Mouse (Mus musculus) frontal cortex, postnatal 10 days (tissue): ENCODE data around the gene Wdr83.

ENCODE experiments used
- DNase-seq, 2 experiments: peaks; one replicate each; pipeline ENCODE4 v3.0.0; 2022; ENCODE audit warnings: low spot score in 2 of 2, mixed read lengths in 1 of 2

Gene Wdr83

DNA sequence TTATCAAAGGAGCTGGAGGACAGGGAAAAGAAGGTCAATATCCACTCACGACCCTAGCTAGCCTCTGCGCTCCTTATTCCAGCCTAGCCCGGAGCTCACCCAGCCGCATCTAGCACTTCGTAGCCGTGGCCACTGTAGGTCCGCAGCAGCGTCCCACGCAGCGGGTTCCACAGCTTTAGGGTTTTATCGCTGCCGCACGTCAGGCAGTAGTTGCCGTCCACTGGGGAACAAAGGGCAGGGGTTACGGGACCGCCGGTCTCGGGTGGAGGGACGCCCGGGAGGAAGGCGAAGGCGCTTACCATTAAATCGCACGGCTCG is 933 bp downstream of the Wdr83 start:
- no peak for DNase-seq

DNA sequence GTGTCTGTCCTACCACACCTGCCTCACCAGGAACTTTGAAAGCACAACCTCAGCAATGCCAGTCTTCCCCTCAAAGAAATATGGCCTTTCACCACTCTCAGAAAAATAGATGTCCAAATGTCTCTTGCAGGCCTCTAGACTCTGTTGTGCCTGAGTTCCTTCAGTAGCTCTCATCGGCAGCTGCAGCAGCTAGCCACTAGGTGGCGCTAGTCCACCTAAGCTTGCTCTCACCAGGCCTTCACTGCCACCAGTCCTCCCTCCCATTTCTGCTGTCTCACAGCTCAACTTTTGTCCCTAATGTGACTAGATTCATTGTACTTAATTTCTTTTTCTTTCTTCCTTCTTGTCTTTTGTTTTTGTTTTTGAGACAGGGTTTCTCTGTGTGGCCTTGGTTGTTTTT is 4.1 kb downstream of the Wdr83 start:
- peak in 1 of 2 experiments; percentile 77 for DNase-seq

DNA sequence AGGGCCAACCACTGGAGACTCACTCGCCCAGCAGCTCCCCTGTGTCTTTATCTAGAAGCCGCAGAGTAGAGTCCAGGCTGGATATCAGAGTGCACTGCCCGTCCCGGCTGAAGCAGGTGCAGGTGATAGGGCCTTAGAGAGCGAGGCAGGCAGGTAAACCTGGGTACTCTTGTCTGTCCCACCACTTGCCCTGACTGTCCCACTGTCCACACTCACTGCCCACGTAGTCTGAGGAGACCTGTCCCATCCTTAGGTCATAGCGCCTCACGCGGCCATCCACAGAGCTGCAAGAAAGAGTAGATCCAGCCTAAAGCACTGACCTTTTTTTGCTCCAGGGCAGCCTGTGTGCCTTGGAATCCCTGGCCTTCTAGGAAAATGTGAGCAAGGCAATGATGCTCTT is 5.1 kb downstream of the Wdr83 start:
- no peak for DNase-seq

DNA sequence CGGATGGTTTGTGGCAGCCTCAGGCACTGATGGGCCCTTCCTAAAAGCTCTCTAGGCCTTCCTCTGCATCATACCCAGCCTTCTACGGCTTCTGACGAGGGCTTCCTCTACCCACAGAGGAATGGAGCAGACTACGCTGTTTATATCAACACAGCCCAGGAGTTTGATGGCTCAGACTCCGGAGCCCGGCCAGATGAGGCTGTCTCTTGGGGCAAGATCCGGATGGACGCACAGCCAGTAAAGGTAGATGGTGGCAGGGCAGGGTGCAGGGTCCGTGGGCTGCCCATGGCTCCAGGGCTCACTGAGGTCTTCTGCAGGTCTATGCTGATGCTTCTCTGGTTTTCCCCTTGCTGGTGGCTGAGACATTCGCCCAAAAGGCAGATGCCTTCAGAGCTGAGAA is 6.5 kb downstream of the Wdr83 start:
- no peak for DNase-seq

DNA sequence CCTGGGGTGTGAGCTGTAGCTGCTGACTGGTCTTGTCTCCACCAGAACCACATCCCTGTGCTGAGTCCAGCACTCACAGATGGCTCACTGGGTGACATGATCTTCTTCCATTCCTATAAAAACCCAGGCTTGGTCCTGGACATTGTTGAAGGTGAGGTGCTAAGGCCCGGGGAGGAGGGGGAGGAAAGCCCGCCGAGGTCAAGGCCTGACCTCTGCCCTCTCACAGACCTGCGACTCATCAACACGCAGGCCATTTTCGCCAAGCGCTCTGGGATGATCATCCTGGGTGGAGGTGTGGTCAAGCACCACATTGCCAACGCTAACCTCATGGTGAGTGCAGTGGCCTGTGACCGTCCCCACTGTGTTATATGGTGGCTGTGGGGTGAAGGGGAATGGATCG is 6.9 kb downstream of the Wdr83 start:
- no peak for DNase-seq

DNA sequence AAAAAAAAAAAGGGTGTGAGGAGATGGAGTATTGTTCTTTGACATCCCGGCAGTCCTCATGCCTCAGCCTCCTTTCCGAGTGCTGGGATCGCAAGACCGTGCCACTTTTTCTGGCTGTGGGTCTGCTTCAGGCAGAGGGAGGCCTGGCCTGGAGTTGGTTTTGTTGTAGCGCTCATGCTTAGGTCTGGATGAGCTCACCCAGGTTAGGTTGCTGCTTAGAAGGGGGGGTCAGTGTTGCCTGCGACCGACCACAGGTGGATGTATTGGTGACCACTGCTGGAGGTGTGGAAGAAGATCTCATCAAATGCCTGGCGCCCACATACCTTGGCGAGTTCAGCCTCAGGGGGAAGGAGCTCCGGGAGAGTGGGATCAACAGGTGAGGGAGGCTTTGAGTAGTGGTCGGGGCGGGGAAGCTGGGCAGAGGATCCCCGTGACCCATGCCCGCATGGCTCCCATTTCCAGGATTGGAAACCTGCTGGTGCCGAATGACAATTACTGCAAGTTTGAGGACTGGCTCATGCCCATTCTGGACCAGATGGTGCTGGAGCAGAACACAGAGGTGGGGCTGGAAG is 8.0 kb downstream of the Wdr83 start:
- no peak for DNase-seq

DNA sequence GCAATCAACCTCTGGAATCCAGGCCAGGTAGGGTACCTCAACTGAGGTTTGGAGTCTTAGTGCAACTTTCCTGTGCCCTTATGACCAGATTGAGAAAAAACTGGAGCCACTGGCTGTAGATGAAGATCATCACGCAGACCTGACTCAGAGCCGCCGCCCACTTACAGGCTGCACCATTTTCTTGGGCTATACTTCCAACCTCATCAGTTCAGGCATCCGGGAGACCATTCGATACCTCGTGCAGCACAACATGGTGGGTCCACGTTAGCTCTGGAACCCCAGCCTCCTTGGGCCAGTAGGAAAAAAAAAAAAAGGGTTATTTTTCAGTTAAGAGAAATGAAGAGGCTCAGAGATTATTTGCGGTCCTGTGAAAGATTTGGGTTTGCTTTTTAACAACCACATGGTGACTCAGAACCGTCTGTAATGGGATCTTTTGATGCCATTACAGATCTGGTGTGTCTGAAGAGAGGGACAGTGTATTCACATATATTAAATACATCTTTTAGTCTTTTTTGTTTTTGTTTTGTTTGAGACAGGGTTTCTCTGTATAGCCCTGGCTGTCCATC is 8.7 kb downstream of the Wdr83 start:
- DNase-seq: no peak

DNA sequence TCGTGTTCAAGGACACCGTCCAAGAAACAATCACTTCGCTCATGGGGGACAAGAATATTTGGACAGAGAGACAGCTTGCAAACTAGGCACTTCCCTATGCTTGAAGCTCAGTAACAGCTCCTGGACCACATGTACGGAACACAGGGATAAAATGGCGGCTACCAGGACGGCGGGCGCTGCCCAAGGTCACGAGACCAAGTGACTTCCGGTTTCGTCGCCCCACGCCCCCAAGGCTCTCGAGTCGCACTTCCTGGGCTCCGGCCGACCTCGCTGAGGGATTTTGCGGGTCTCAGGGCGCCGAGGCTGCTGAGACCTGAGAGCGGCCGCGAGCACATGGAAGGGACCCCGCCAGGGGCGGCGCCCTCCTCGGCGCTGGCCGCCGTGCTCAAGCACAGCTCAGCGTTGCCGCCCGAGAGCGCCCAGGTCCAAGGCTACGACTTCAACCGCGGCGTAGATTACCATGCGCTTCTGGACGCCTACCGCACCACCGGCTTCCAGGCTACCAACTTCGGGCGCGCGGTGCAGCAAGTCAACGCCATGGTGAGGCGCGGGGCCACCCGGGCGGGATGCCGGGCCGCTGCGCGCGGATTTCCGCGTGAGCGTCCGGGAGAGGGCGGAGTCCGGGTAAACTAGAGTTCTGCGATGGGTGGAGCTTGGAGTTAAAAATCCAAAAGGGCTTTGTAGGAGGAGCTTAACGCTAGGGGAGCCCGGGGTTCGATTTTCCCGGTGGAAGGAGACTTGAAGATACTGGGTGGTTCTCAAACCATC is 9.4 kb downstream of the Wdr83 start, which contains the start of gene Dhps:
Dhps (plus strand) TSS at position 244 of the 768 bp plus-strand sequence.
- peak; percentile 88 to 91 for DNase-seq

DNA sequence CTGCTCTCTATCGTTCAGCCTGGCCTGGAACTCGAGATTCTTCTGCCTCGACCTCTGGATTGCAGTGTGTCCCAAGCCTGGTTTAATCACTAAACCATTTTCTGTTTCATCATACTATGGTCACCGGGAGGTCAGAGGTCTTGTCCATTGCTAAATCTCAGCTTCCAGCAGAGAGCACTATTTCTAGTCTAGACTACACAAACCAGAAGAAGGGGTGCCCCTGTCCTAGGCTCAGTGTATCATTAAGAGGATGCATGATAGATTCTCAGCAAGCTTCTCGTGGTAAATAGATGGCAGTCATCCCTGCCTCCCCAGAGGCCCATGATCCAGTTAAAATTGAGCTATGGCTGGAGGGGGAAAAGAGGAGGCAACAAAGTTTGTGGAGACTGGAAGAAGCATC is 10.1 kb downstream of the Wdr83 start:
- DNase-seq: no peak

DNA sequence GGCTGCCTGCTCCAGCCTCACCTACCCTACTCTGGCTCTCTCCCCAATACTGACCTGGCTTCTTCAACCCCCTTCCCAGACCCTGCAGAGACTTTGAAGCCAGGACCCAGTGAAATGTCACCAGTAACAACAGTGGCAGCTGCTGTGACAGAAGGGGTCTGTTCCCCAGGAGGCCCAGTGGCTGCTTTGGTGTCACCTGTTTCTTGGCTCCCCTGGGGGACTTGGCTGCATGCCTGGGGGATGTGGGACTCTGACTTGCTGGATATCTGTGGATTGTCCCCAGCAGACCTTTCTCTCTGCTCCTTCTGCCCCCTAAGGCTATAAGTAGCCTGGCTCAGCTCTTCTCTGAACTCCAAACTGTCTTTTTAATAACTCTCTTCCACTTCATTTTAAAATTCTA is 13.1 kb downstream of the Wdr83 start, which contains the start of gene Gm5741:
Gm5741 (minus strand) TSS at position 1 of the 400 bp plus-strand sequence.
- DNase-seq: no peak

DNA sequence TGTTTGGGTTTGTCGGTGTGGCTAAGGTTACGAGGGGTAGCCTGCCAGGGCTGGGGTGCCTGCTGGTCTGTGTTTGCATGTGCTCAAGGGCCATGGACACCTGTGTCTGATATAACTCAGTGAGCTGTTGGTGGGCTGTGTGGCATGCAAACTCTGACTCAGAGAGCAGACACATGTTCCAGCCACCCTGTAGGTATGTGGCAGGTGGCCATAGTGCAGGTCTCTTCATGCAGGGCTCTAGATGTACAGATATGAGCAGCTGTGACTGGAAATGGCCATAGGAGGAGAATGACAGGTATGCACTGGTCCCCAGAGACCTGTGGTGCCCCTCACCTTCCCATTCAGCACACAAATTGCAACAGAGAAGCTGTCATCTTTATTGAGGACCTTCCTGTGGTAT is 14.0 kb downstream of the Wdr83 start:
- DNase-seq: no peak

DNA sequence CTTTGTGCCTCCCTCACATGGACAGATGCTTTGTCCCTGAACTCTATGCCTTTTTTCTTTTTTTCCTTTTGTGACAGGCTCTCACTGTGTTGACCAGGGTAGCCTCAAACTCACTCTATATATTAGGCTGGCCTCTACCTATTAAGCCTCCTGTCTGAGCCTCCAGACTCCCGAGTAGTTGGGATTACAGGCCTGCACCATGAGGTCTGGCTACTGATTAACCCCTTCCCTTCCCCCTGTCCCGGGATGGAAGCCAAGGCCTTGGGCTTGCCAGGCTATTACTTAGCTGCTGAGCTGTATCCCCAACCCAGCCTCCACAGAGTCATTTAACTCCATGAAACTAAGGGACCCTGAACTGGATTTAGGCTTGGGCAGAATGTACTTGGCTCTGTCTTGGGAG is 15.9 kb downstream of the Wdr83 start:
- DNase-seq: no peak

DNA sequence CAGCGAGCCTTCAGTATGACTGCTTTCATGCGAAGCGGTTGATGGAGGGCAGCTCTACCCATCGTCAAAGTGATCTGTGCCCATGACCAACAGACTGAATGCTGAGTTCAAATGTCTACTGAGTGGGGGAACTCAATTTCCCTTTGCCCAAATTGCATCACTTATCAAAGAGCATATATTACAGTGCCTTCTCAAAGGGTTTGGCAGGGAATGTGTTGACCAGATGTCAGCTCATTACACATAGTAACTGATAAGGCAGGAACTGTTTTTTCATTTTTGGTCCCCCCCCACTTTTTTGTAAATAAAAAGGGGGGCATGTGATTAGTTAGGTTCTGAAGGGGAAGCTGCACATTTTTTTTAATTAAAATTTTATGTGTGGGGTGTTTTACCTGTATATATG is 18.5 kb downstream of the Wdr83 start:
- no peak for DNase-seq

DNA sequence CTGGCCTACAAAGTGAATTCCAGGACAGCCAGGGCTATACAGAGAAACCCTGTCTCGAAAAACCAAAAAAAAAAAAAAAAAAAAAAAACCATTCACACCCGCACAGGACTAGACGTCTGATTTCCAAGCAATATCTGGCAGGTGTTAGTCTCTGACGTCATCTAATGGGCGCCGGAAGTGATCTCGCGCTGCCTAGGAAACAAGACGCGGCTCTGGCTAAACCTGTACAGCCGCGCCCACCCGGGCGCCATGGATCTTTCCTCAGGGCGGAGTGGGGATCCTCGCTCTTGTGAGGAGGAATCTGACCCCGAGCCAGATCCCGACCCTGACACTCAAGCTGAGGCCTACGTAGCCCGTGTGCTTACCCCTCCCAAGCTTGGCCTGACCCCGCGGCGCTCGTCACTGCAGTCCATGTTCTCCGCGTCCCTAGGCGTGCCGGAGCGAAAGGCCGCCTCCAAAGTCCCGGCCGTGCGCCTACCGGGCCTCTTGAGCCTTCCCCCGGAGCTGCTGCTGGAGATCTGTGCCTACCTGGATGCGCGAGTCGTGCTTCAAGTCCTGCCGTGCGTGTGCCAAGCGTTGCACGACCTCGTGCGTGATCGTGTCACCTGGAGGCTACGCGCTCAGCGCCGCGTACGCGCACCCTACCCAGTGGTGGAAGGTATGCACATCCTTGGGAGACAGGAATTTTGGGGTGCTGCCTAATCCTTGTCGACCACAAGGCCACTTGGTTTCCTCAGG is 21.1 kb downstream of the Wdr83 start, which contains the start of gene Fbxw9:
Fbxw9 (plus strand) TSS at position 177 of the 738 bp plus-strand sequence.
- peak; percentile 88 for DNase-seq

DNA sequence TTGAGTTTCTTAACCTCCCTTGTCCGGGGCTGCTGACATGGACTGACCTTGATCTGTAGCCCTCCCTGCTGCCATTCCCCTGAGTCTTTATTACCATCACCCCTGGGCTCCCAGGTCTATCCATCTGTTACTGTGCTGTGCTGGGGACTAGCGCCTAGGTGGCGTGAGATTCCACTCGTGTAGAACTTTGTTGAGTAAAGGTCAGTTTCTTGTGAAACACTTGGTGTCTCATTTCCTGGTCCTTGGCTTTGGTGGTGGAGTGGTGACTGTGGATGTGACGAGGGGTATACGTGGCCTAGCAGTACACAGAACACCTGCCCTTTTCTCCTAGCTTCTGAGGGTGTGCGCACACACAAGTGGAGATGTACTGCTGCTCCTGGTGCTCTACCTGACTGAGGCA is 23.7 kb downstream of the Wdr83 start:
- DNase-seq: no peak

DNA sequence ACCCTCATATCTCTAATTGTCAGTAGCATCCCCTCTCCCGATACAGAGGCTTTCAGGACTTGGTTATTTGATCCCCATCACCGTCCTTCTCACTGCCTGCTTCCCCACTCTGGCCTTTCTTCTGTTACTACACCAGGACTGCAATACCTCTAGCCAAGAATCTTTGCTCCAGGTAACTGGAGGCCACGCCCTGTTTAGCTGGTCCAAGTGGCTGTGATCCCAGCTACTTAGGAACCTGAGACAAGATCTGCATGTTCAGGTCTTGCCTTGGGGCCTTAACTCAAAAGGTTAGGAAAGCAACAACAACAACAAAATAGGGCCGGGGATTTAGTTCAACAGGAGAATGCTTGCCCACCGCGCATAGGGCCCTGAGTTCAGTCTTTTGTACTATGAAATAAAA is 37.5 kb downstream of the Wdr83 start:
- no peak for DNase-seq

DNA sequence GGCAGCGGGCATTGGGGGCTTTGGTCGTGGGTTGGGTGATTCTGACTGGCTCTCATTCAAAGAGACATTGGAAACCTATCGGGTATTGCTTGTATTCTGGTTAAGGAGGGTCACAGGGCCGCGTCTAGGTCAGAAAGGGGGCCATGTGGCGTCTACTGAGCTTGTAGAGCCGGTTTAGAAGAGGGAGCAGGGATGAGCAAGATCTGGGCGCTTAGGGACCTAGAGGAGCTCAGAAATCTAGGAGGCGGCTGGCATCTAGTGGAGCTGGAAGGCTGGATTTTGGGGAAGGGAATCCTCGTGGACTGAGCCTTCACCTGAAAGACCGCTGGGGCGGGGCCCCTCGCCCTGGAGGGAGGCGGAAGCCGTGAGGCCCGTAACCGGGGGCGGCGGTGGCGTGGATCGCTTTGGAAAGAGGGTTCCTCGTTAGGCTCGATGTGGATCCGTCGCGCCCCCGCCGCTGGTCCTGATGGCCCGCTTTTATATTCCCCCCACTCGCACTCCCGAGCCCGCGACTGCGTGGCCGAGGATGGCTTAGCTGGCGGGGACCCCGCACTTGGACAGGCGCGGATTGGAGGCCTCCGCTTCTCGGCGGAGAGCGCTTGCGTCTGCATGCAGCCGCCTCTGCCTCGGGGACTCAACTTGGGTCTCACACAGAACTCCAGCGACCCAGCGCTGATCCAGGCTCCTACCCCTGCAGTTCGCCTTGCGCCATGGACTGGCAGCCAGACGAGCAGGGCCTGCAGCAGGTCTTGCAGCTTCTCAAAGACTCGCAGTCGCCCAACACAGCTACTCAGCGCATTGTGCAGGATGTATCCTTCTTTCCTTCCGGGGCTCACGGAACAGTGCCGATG is 43.2 kb downstream of the Wdr83 start:
- peak in 1 of 2 experiments; percentile 52 for DNase-seq

DNA sequence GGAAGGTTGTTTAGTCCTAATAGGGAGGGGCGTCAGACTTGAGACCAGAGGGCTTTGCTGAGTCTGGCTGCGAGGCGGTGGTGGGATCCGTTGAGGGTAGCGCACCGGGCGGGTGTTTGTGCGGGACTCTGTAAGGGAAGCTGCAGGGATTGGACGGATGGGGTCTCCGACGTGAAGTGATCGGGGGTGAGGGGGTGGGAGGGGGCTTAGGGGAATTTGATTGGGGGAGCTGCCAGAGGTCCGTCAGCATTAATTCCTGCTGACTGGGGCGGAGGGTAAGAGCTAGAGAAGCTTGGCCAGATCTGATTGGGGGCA is 43.8 kb downstream of the Wdr83 start:
- DNase-seq: no peak

DNA sequence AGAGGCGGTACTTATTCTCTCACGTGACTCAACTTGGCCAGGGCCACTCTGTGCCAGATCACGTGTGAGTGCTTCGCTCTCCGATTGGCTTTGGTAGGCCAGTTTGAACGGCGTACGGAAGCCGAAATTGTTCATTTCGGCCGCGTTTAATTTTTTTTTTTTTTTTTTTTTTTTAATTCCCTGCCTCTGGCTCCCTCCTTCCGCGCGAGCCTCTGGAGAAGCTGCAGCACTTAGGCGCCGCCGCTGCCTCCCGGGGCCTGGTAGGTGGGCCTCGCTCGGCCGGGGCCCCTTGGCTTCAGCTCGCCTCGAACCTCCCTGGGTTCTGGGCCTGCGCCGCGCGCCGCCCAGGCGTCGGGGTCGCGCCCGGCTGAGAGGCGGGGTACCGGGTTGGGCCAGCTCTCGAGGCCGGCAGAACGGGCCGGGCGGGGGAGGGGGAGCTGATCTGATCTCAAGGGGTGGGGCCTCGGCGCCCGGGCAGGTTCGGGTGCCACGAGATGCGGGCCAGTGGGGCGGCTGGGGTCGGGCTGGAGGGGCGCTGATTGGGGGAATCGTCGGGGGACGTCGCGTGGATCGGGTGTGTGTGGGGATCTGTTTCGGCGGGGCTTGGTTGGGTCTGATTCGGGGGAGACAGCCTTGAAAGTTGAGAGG is 44.3 kb downstream of the Wdr83 start, which contains the start of gene Tnpo2:
Tnpo2 (plus strand) TSS at position 198 of the 648 bp plus-strand sequence.
- peak; percentile 88 to 91 for DNase-seq

DNA sequence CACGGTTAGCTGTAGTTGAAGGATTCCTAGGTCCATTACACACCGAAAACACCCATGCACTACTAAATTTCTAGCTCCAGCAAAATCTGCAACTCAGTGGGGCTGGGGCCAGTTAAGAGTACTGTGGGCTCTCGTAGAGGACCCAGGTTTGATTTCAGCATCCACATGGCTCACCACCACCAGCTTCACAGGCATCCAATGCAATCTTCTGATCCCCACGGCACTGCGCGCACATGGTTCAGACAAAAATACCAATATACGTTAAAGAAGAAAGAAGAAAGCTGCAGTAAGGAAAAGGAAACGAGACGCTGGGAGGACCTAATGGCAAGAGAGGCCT is 44.8 kb downstream of the Wdr83 start:
- no peak for DNase-seq

DNA sequence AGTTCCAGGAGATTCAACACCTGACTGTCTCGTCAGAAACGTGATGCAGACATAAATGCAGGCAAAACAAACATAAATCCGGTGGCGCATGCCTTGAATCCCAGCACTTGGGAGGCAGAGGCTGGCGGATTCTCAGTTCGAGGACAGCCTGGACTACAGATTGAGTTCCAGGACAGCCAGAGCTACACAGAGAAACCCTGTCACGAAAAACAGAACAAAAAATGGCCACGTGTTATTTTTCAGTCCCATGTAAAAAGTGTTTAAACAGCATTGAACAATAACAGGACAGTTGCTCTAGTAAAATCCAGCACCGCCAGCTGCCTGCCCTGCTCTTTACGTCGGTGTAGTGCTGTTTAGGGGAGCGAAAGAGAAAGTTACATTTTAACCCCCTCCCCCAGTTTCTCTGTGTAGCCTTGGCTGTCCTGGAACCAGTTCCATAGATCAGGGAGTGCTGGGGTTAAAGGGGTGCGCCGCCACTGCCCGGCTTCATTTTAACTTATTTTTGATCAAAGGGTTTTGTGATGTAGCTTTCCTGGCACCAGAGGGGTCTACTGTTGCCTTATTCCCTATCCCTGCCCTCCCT is 45.3 kb downstream of the Wdr83 start:
- no peak for DNase-seq
